8 mouse cellular contexts compared by ENCODE assay signal in genomic region chr10:130541931-130542691, GRCm38 (mm10). TPM values are rescaled to one million over a fixed set of nuclear protein-coding genes. Genes with fewer than 3 reads are reported as not detected.
A peak's percentile ranks its signal among the peaks of the same experiment; 100 is the strongest.
DNase-seq lines count a peak whose midpoint lies in the region; ATAC-seq and TF ChIP-seq lines count a peak whose summit lies in the region.
"Not testable (repeated sequence)": the region's sequence is repeated elsewhere in the genome, so short reads cannot be mapped to it uniquely, and the experiment has no call there.

No protein-coding gene starts in this region.

- dilution Hi-C loops in CH12.LX (cut with MboI; ENCODE audit: extremely low pct_ligation_motif_present, extremely low pct_unique_long_range_greater_than_20kb, low sequenced_read_pairs): not testable (repeated sequence)

- in situ Hi-C loops in CH12.LX (cut with MboI; ENCODE audit: low pct_ligation_motif_present, low pct_unique_long_range_greater_than_20kb, low sequenced_read_pairs): not testable (repeated sequence)

- peak; percentile 84 for DNase-seq in CH12.LX (ENCODE audit: extremely low read depth)
- peak; percentile 59 for DNase-seq in c-Kit-positive CD71-negative TER-119-negative erythroid progenitor cells, embryonic 14.5 days (ENCODE audit: low read depth)
- DNase-seq in fibroblast of lung, adult 2 months (ENCODE audit: low read depth): peak; percentile 41
- DNase-seq in kidney, postnatal 14 days: peak; percentile 83
- peak; percentile 84 for DNase-seq in naive thymus-derived CD4-positive, alpha-beta T cell, adult 2 months (ENCODE audit: low read depth)

- TF ChIP-seq CTCF in CH12.LX (conservative IDR thresholded peaks at IDR 0.05 in 1 of 2, IDR thresholded peaks at IDR 0.05 in 1 of 2; ENCODE audit: low read depth in 2 of 2, low read length in 2 of 2): not testable (repeated sequence)

- peak overlapping the region; percentile 61 to 92 (median 89) for H3K4me3 ChIP-seq in CH12.LX (replicated peaks in 1 of 3; ENCODE audit: low read depth in 2 of 3, low read length in 2 of 3, poor library complexity in 1 of 3)
- peak overlapping the region; percentile 57 to 64 for H3K4me3 ChIP-seq in heart, embryonic 14.5 days (ENCODE audit: control insufficient read depth in 1 of 2, insufficient read depth in 1 of 2, low read depth in 1 of 2, low read length in 2 of 2)
- H3K4me3 ChIP-seq in liver, embryonic 12.5 days: peak overlapping the region; percentile 75
- H3K4me3 ChIP-seq in stomach, embryonic 14.5 days (ENCODE audit: low read depth, low read length): peak overlapping the region; percentile 50

- peak; percentile 90 for ATAC-seq in heart, embryonic 14.5 days (ENCODE audit: insufficient number of reproducible peaks, insufficient read depth, low FRiP score, low read depth)
- ATAC-seq in liver, embryonic 12.5 days: peak; percentile 98
- peak; percentile 98 for ATAC-seq in stomach, embryonic 14.5 days (ENCODE audit: insufficient number of reproducible peaks, insufficient read depth, low FRiP score, low read depth)

- peak overlapping the region; percentile 99 for H3K4me2 ChIP-seq in CH12.LX (ENCODE audit: insufficient read depth, low read depth, poor library complexity, severe bottlenecking)
- H3K4me2 ChIP-seq in heart, embryonic 14.5 days (ENCODE audit: low read length): peak overlapping the region; percentile 69
- H3K4me2 ChIP-seq in liver, embryonic 12.5 days: peak overlapping the region; percentile 76
- H3K4me2 ChIP-seq in stomach, embryonic 14.5 days (replicated peaks; ENCODE audit: low read depth, low read length): peak overlapping the region; percentile 56

- H3K9me3 ChIP-seq in CH12.LX (replicated peaks; ENCODE audit: low read length); heart, embryonic 14.5 days (ENCODE audit: control insufficient read depth, low read length); liver, embryonic 12.5 days (replicated peaks); stomach, embryonic 14.5 days (ENCODE audit: control insufficient read depth, low read depth, low read length): not testable (repeated sequence)

- TF ChIP-seq RAD21 in CH12.LX (IDR thresholded peaks at IDR 0.05; ENCODE audit: low read depth, low read length): not testable (repeated sequence)

- TF ChIP-seq EP300 in CH12.LX (IDR thresholded peaks at IDR 0.05; ENCODE audit: low read length): not testable (repeated sequence)

- WGBS in heart, embryonic 14.5 days: under 1% methylated on average over 20 of the region's 21 CpGs
- WGBS in liver, embryonic 12.5 days (ENCODE audit: insufficient replicate concordance): under 1% methylated on average over 21 of the region's 21 CpGs
- under 1% methylated on average over 20 of the region's 21 CpGs for WGBS in stomach, embryonic 14.5 days

- H3K9ac ChIP-seq in CH12.LX (ENCODE audit: insufficient read depth, low read depth): peak overlapping the region; percentile 84
- H3K9ac ChIP-seq in heart, embryonic 14.5 days (ENCODE audit: low read length): peak overlapping the region; percentile 70
- H3K9ac ChIP-seq in liver, embryonic 12.5 days: peak overlapping the region; percentile 76
- H3K9ac ChIP-seq in stomach, embryonic 14.5 days (replicated peaks; ENCODE audit: low read depth, low read length): peak overlapping the region; percentile 45; the same call in 1 of the 2 replicates

- peaks cover 3 to 18% of the 10 kb centered on the region in 2 experiments; a peak in 2 of 4 replicates for H3K4me1 ChIP-seq in CH12.LX (ENCODE audit: control insufficient read depth in 1 of 2, insufficient read depth in 2 of 2)
- H3K4me1 ChIP-seq in heart, embryonic 14.5 days (ENCODE audit: control insufficient read depth in 2 of 2, insufficient read depth in 2 of 2, low read length in 2 of 2); stomach, embryonic 14.5 days (ENCODE audit: control insufficient read depth, insufficient read depth, low read length): not testable (repeated sequence)
- peaks cover 20% of the 10 kb centered on the region; the same call in 1 of the 2 replicates for H3K4me1 ChIP-seq in liver, embryonic 12.5 days

- H3K27me3 ChIP-seq in CH12.LX (replicated peaks); heart, embryonic 14.5 days (ENCODE audit: control insufficient read depth, insufficient read depth, low read length); liver, embryonic 12.5 days (replicated peaks); stomach, embryonic 14.5 days (ENCODE audit: control insufficient read depth, insufficient read depth, low read length): not testable (repeated sequence)

- not testable (repeated sequence) for H3K36me3 ChIP-seq in CH12.LX (replicated peaks in 1 of 2; ENCODE audit: control insufficient read depth in 1 of 2, insufficient read depth in 1 of 2, low read length in 1 of 2); heart, embryonic 14.5 days (ENCODE audit: control insufficient read depth, insufficient read depth, low read length); liver, embryonic 12.5 days; stomach, embryonic 14.5 days (ENCODE audit: control insufficient read depth, insufficient read depth, low read length)

- peak overlapping the region; percentile 59 for H3K27ac ChIP-seq in CH12.LX (ENCODE audit: insufficient read depth, low read depth)
- H3K27ac ChIP-seq in heart, embryonic 14.5 days (replicated peaks in 1 of 2; ENCODE audit: control insufficient read depth in 1 of 2, insufficient read depth in 1 of 2, low read depth in 2 of 2, low read length in 2 of 2): not testable (repeated sequence)
- peak overlapping the region; percentile 73 for H3K27ac ChIP-seq in liver, embryonic 12.5 days
- H3K27ac ChIP-seq in stomach, embryonic 14.5 days (ENCODE audit: low read length): peak overlapping the region; percentile 64; the same call in 1 of the 2 replicates

- TF ChIP-seq POLR2A in CH12.LX (IDR thresholded peaks at IDR 0.05; ENCODE audit: low read depth, low read length): peak; percentile 84

- H3K79me2 ChIP-seq in CH12.LX (replicated peaks; ENCODE audit: control insufficient read depth, extremely low read depth, insufficient read depth, poor library complexity, severe bottlenecking): peaks cover 38% of the 10 kb centered on the region

TF ChIP-seq in CH12.LX, 34 proteins besides CTCF, POLR2A, EP300 and RAD21:
- TF ChIP-seq MXI1 (IDR thresholded peaks at IDR 0.05; ENCODE audit: low read depth, low read length) (peak; percentile 89), MYC (IDR thresholded peaks at IDR 0.05; ENCODE audit: low read depth, low read length) (peak; percentile 75), NRF1 (IDR thresholded peaks at IDR 0.05; ENCODE audit: low read depth, low read length) (0 out of 2 replicates have a peak, but pooled peaks have one; percentile 13), TCF12 (IDR thresholded peaks at IDR 0.05; ENCODE audit: low read depth, low read length) (peak; percentile 41; the same call in 1 of the 2 replicates), ELF1 (IDR thresholded peaks at IDR 0.05; ENCODE audit: low read depth, low read length) (0 out of 2 replicates have a peak, but pooled peaks have one; percentile 54), ZMIZ1 (IDR thresholded peaks at IDR 0.05; ENCODE audit: low read depth, low read length) (0 out of 2 replicates have a peak, but pooled peaks have one; percentile 53), TBP (conservative IDR thresholded peaks at IDR 0.05; ENCODE audit: low read depth, low read length) (peak; percentile 77), HCFC1 (IDR thresholded peaks at IDR 0.05; ENCODE audit: low read depth, low read length) (peak; percentile 16; the same call in 1 of the 2 replicates), IRF4 (IDR thresholded peaks at IDR 0.05; ENCODE audit: low read depth, low read length) (peak; percentile 38; the same call in 1 of the 2 replicates), POLR2AphosphoS2 (IDR thresholded peaks at IDR 0.05; ENCODE audit: low read depth, low read length) (peak; percentile 61; the same call in 1 of the 2 replicates), NELFE (IDR thresholded peaks at IDR 0.05; ENCODE audit: low read depth, low read length) (peak; percentile 69), SIN3A (IDR thresholded peaks at IDR 0.05; ENCODE audit: low read length) (peak; percentile 68; the same call in 1 of the 2 replicates), MAX (IDR thresholded peaks at IDR 0.05; ENCODE audit: low read length) (peak; percentile 76)
TF ChIP-seq in CH12.LX: peak in this region for 13; not testable (repeated sequence) for 21.

RNA-seq across cellular contexts. Expression of gene Vmn2r87, which starts 44.9 kb away (rescaled TPM):
- total RNA-seq in CH12.LX (2012; rRNA removed) (not detected in 2 replicates), CH12.LX (2014; rRNA removed) (not detected in 2 replicates)
- not detected in 2 replicates for polyA plus RNA-seq in CH12.LX (2012; ENCODE audit: insufficient read length, low read depth)
- polyA plus RNA-seq in heart, embryonic 14.5 days (2014; fragmentation: Nextera tagmentation; extraction: Ambion mirVana): not detected in 2 replicates
- not detected in 2 replicates for polyA plus RNA-seq in liver, embryonic 12.5 days (2016; fragmentation: Nextera tagmentation; extraction: Ambion mirVana)
- polyA plus RNA-seq in stomach, embryonic 14.5 days (2014; fragmentation: Nextera tagmentation; extraction: Ambion mirVana): 0.07 and 0.17 TPM in 2 replicates
